Mouse (Mus musculus): ENCODE results near the gene Plch2. TPM values are rescaled to one million over a fixed set of nuclear protein-coding genes. Genes with fewer than 3 reads are reported as not detected.

Plch2 gene
- polyA plus RNA-seq, 1 experiment, result not detected

GRCm38 (mm10) chr4:155065970-155066833 is 9.6 kb upstream of the Plch2 start:
- peaks cover 7% of the 10 kb centered on the region for H3K4me1 ChIP-seq (ENCODE audit: control insufficient read depth, insufficient read depth, low read length)
- no peak overlapping the region for H3K27ac ChIP-seq (ENCODE audit: insufficient read depth, low read depth, low read length)
- WGBS, result 4% methylated on average over 15 of the region's 15 CpGs
- H3K4me3 ChIP-seq (ENCODE audit: insufficient read depth, low read depth, low read length), result peak overlapping the region; percentile 32
- no peak for TF ChIP-seq POLR2A (IDR thresholded peaks at IDR 0.05; ENCODE audit: insufficient read depth, low read depth, low read length)
- TF ChIP-seq CTCF (IDR thresholded peaks at IDR 0.05; ENCODE audit: insufficient read depth, low read depth, low read length), result no peak

DNA sequence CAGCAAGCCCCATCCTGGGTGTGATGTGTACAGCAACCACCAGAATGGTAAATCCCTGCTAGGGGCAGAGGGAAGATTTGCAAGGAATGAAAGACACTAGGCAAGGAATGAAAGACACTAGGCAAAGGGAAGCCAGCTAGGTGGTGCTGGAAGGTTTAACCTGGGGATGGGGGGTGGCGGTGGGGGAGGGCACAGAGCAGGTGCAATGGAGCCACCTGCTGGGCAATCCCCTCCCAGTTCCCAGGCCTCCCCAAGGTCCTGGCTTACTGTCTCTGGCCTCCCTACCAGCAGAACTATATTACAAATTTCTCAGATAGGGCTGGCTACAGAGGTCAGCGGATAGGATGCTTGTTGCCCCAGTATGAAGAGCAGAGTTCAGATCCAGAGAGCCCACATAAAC is 7.9 kb upstream of the Plch2 start:
- TF ChIP-seq POLR2A (IDR thresholded peaks at IDR 0.05; ENCODE audit: insufficient read depth, low read depth, low read length) (no peak), CTCF (IDR thresholded peaks at IDR 0.05; ENCODE audit: insufficient read depth, low read depth, low read length) (no peak)
- Histone ChIP-seq H3K4me1 (ENCODE audit: control insufficient read depth, insufficient read depth, low read length) (peaks cover 7% of the 10 kb centered on the region), H3K4me3 (ENCODE audit: insufficient read depth, low read depth, low read length) (no peak overlapping the region), H3K27ac (ENCODE audit: insufficient read depth, low read depth, low read length) (no peak overlapping the region)
- WGBS, result 92% methylated on average over 2 of the region's 2 CpGs

GRCm38 (mm10) chr4:155063895-155064294 is 7.3 kb upstream of the Plch2 start:
- WGBS, result 64% methylated on average over 3 of the region's 3 CpGs
- Histone ChIP-seq H3K4me1 (ENCODE audit: control insufficient read depth, insufficient read depth, low read length) (peaks cover 7% of the 10 kb centered on the region), H3K4me3 (ENCODE audit: insufficient read depth, low read depth, low read length) (no peak overlapping the region), H3K27ac (ENCODE audit: insufficient read depth, low read depth, low read length) (no peak overlapping the region)
- TF ChIP-seq CTCF (IDR thresholded peaks at IDR 0.05; ENCODE audit: insufficient read depth, low read depth, low read length) (no peak), POLR2A (IDR thresholded peaks at IDR 0.05; ENCODE audit: insufficient read depth, low read depth, low read length) (no peak)

GRCm38 (mm10) chr4:155058325-155058724 is 1.7 kb upstream of the Plch2 start:
- H3K4me1 ChIP-seq (ENCODE audit: control insufficient read depth, insufficient read depth, low read length), result peaks cover 7% of the 10 kb centered on the region
- no peak overlapping the region for H3K4me3 ChIP-seq (ENCODE audit: insufficient read depth, low read depth, low read length)
- 72% methylated on average over 10 of the region's 10 CpGs for WGBS
- no peak overlapping the region for H3K27ac ChIP-seq (ENCODE audit: insufficient read depth, low read depth, low read length)
- TF ChIP-seq POLR2A (IDR thresholded peaks at IDR 0.05; ENCODE audit: insufficient read depth, low read depth, low read length) (no peak), CTCF (IDR thresholded peaks at IDR 0.05; ENCODE audit: insufficient read depth, low read depth, low read length) (no peak)

GRCm38 (mm10) chr4:155050116-155050515 is 6.5 kb downstream of the Plch2 start:
- Histone ChIP-seq H3K27ac (ENCODE audit: insufficient read depth, low read depth, low read length) (no peak overlapping the region), H3K4me1 (ENCODE audit: control insufficient read depth, insufficient read depth, low read length) (peaks cover 10% of the 10 kb centered on the region), H3K4me3 (ENCODE audit: insufficient read depth, low read depth, low read length) (no peak overlapping the region)
- WGBS, result 71% methylated on average over 7 of the region's 7 CpGs
- TF ChIP-seq POLR2A (IDR thresholded peaks at IDR 0.05; ENCODE audit: insufficient read depth, low read depth, low read length) (no peak), CTCF (IDR thresholded peaks at IDR 0.05; ENCODE audit: insufficient read depth, low read depth, low read length) (no peak)

- Histone ChIP-seq H3K4me1 (ENCODE audit: control insufficient read depth, insufficient read depth, low read length) (peaks cover 25% of the 10 kb centered on the region), H3K4me3 (ENCODE audit: insufficient read depth, low read depth, low read length) (no peak overlapping the region), H3K27ac (ENCODE audit: insufficient read depth, low read depth, low read length) (no peak overlapping the region)
- TF ChIP-seq CTCF (IDR thresholded peaks at IDR 0.05; ENCODE audit: insufficient read depth, low read depth, low read length) (no peak), POLR2A (IDR thresholded peaks at IDR 0.05; ENCODE audit: insufficient read depth, low read depth, low read length) (no peak)
- 71% methylated on average over 14 of the region's 14 CpGs for WGBS
Observed at GRCm38 (mm10) chr4:155046636-155047035, 9.9 kb downstream of the Plch2 start.

GRCm38 (mm10) chr4:155043289-155043625 is 13.3 kb downstream of the Plch2 start:
- Histone ChIP-seq H3K27ac (ENCODE audit: insufficient read depth, low read depth, low read length) (peak overlapping the region; percentile 12; the same call in 1 of the 2 replicates), H3K4me1 (ENCODE audit: control insufficient read depth, insufficient read depth, low read length) (peaks cover 48% of the 10 kb centered on the region), H3K4me3 (ENCODE audit: insufficient read depth, low read depth, low read length) (peak overlapping the region; percentile 50)
- WGBS, result 2% methylated on average over 25 of the region's 25 CpGs
- no peak for TF ChIP-seq POLR2A (IDR thresholded peaks at IDR 0.05; ENCODE audit: insufficient read depth, low read depth, low read length)
- TF ChIP-seq CTCF (IDR thresholded peaks at IDR 0.05; ENCODE audit: insufficient read depth, low read depth, low read length), result no peak

GRCm38 (mm10) chr4:155042606-155043288 is 13.8 kb downstream of the Plch2 start:
- Histone ChIP-seq H3K4me1 (ENCODE audit: control insufficient read depth, insufficient read depth, low read length) (peaks cover 50% of the 10 kb centered on the region), H3K27ac (ENCODE audit: insufficient read depth, low read depth, low read length) (peak overlapping the region; percentile 62), H3K4me3 (ENCODE audit: insufficient read depth, low read depth, low read length) (peak overlapping the region; percentile 50)
- TF ChIP-seq POLR2A (IDR thresholded peaks at IDR 0.05; ENCODE audit: insufficient read depth, low read depth, low read length), result peak; percentile 64
- TF ChIP-seq CTCF (IDR thresholded peaks at IDR 0.05; ENCODE audit: insufficient read depth, low read depth, low read length), result no peak
- 4% methylated on average over 51 of the region's 65 CpGs for WGBS

- TF ChIP-seq CTCF (IDR thresholded peaks at IDR 0.05; ENCODE audit: insufficient read depth, low read depth, low read length) (no peak), POLR2A (IDR thresholded peaks at IDR 0.05; ENCODE audit: insufficient read depth, low read depth, low read length) (no peak)
- Histone ChIP-seq H3K4me3 (ENCODE audit: insufficient read depth, low read depth, low read length) (peak overlapping the region; percentile 37), H3K4me1 (ENCODE audit: control insufficient read depth, insufficient read depth, low read length) (peaks cover 59% of the 10 kb centered on the region), H3K27ac (ENCODE audit: insufficient read depth, low read depth, low read length) (peak overlapping the region; percentile 93)
- WGBS, result 37% methylated on average over 6 of the region's 6 CpGs
Observed at GRCm38 (mm10) chr4:155040696-155041095, 15.9 kb downstream of the Plch2 start.

Data from olfactory bulb, adult 2 months (tissue).